Mouse (Mus musculus) MEL (cell line): Measurements from ENCODE around the gene Galns. TPM values are rescaled to one million over a fixed set of nuclear protein-coding genes. Genes with fewer than 3 reads are reported as not detected.

ENCODE experiments used
- DNase-seq: peaks from one replicate; pipeline ENCODE4 v3.0.0; 2011; ENCODE audit warnings: low read depth, low spot score
- H3K27ac ChIP-seq: 2 replicates; pipeline ENCODE4 v1.5.1; 2012; ENCODE audit warnings: low read depth, mild to moderate bottlenecking, control low read depth, low read length, moderate library complexity; ENCODE audit not compliant: control insufficient read depth
- H3K27me3 ChIP-seq, 2 experiments: fragments of 150-350 bp in 1 of 2; sonication (generic) in 1 of 2; 2 replicates each; pipeline ENCODE4 v1.6.1; 2012; ENCODE audit warnings: low read length in 2 of 2, mild to moderate bottlenecking in 2 of 2, improper control_type of control experiment in 1 of 2, moderate library complexity in 1 of 2; ENCODE audit not compliant: insufficient read depth in 2 of 2, control insufficient read depth in 1 of 2
- H3K36me3 ChIP-seq, 2 experiments: 2 replicates each; pipeline ENCODE4 v1.6.1; 2012 to 2014; ENCODE audit warnings: low read length in 2 of 2, improper control_type of control experiment in 1 of 2, inconsistent platforms in 1 of 2, mild to moderate bottlenecking in 1 of 2; ENCODE audit not compliant: insufficient read depth in 2 of 2, control insufficient read depth in 1 of 2
- H3K4me1 ChIP-seq, 2 experiments: fragments of 150-350 bp in 1 of 2; sonication (generic) in 1 of 2; 2 replicates each; pipeline ENCODE4 v1.6.1; 2012; ENCODE audit warnings: low read length in 2 of 2, improper control_type of control experiment in 1 of 2, mild to moderate bottlenecking in 1 of 2; ENCODE audit not compliant: insufficient read depth in 2 of 2, control insufficient read depth in 1 of 2
- H3K4me3 ChIP-seq, 2 experiments: fragments of 150-350 bp in 1 of 2; sonication (generic) in 1 of 2; 2 replicates each; pipeline ENCODE4 v1.5.1; 2012; ENCODE audit warnings: low read depth in 2 of 2, low read length in 2 of 2, mild to moderate bottlenecking in 2 of 2, moderate library complexity in 2 of 2, control low read depth in 1 of 2, improper control_type of control experiment in 1 of 2; ENCODE audit not compliant: control insufficient read depth in 1 of 2, insufficient read depth in 1 of 2
- H3K79me2 ChIP-seq: 2 replicates; pipeline ENCODE4 v1.6.1; 2012; ENCODE audit warnings: mild to moderate bottlenecking, low read length, moderate library complexity; ENCODE audit not compliant: control insufficient read depth, poor library complexity, insufficient read depth
- H3K9ac ChIP-seq: 2 replicates; pipeline ENCODE4 v1.6.1; 2012; ENCODE audit warnings: low read depth, mild to moderate bottlenecking, control low read depth, low read length, moderate library complexity; ENCODE audit not compliant: control insufficient read depth, poor library complexity, severe bottlenecking
- H3K9me3 ChIP-seq: fragments of 150-350 bp; sonication (generic); replicated peaks from 2 replicates; pipeline ENCODE4 v1.6.1; 2012; ENCODE audit warnings: mild to moderate bottlenecking, low read length, improper control_type of control experiment, moderate library complexity; ENCODE audit not compliant: insufficient read depth
- CHD1 ChIP-seq: IDR thresholded peaks from 2 replicates; pipeline ENCODE4 v1.6.1; 2012; ENCODE audit warnings: low read depth, mild to moderate bottlenecking, inconsistent platforms, low read length, improper control_type of control experiment
- CHD2 ChIP-seq: IDR thresholded peaks from 2 replicates; pipeline ENCODE4 v1.6.1; 2011; ENCODE audit warnings: low read length, improper control_type of control experiment
- CTCF ChIP-seq, 3 experiments: IDR thresholded peaks in 2 of 3; conservative IDR thresholded peaks in 1 of 3; 2 replicates each; pipeline ENCODE4 v1.5.1; 2011 to 2012; ENCODE audit warnings: low read length in 3 of 3, low read depth in 2 of 3, mild to moderate bottlenecking in 2 of 3, improper control_type of control experiment in 1 of 3, inconsistent platforms in 1 of 3, mixed read lengths in 1 of 3, moderate library complexity in 1 of 3; ENCODE audit not compliant: control insufficient read depth in 1 of 3, insufficient read depth in 1 of 3, poor library complexity in 1 of 3, severe bottlenecking in 1 of 3
- E2F4 ChIP-seq: IDR thresholded peaks from 2 replicates; pipeline ENCODE4 v1.6.1; 2011; ENCODE audit warnings: low read depth, low read length, improper control_type of control experiment, borderline replicate concordance
- EP300 ChIP-seq, 2 experiments: IDR thresholded peaks; 2 replicates each; pipeline ENCODE4 v1.6.1; 2011; ENCODE audit warnings: improper control_type of control experiment in 2 of 2, low read length in 2 of 2, low read depth in 1 of 2, mild to moderate bottlenecking in 1 of 2
- ETS1 ChIP-seq: IDR thresholded peaks from 2 replicates; pipeline ENCODE4 v1.6.1; 2012; ENCODE audit warnings: low read depth, mild to moderate bottlenecking, inconsistent platforms, low read length, improper control_type of control experiment, moderate library complexity
- GABPA ChIP-seq: IDR thresholded peaks from 2 replicates; pipeline ENCODE4 v1.6.1; 2012; ENCODE audit warnings: low read depth, mild to moderate bottlenecking, inconsistent platforms, low read length, improper control_type of control experiment, moderate library complexity
- HCFC1 ChIP-seq: IDR thresholded peaks from 2 replicates; pipeline ENCODE4 v1.6.1; 2012; ENCODE audit warnings: low read depth, mild to moderate bottlenecking, inconsistent platforms, low read length, improper control_type of control experiment, moderate library complexity
- JUND ChIP-seq: IDR thresholded peaks from 2 replicates; pipeline ENCODE4 v1.6.1; 2011; ENCODE audit warnings: low read depth, mild to moderate bottlenecking, improper control_type of control experiment, low read length
- MAFK ChIP-seq: IDR thresholded peaks from 2 replicates; pipeline ENCODE4 v1.6.1; 2011; ENCODE audit warnings: low read depth, mild to moderate bottlenecking, low read length, improper control_type of control experiment, borderline replicate concordance
- MAX ChIP-seq: IDR thresholded peaks from 2 replicates; pipeline ENCODE4 v1.6.1; 2011; ENCODE audit warnings: low read length, improper control_type of control experiment
- MAZ ChIP-seq: IDR thresholded peaks from 2 replicates; pipeline ENCODE4 v1.6.1; 2012; ENCODE audit warnings: low read depth, mild to moderate bottlenecking, inconsistent platforms, low read length, improper control_type of control experiment
- MYB ChIP-seq: IDR thresholded peaks from 2 replicates; pipeline ENCODE4 v1.6.1; 2011; ENCODE audit warnings: mild to moderate bottlenecking, low read depth, low read length, improper control_type of control experiment
- NELFE ChIP-seq: IDR thresholded peaks from 2 replicates; pipeline ENCODE4 v1.6.1; 2011; ENCODE audit warnings: low read depth, low read length, improper control_type of control experiment
- NRF1 ChIP-seq: IDR thresholded peaks from 2 replicates; pipeline ENCODE4 v1.6.1; 2014; ENCODE audit warnings: low read depth, mild to moderate bottlenecking, inconsistent platforms, low read length, improper control_type of control experiment, moderate library complexity; ENCODE audit not compliant: poor library complexity, insufficient read depth, severe bottlenecking
- POLR2A ChIP-seq, 2 experiments: IDR thresholded peaks; 2 replicates each; pipeline ENCODE4 v1.6.1; 2011 to 2012; ENCODE audit warnings: low read length in 2 of 2, mild to moderate bottlenecking in 2 of 2, control low read depth in 1 of 2, improper control_type of control experiment in 1 of 2, low read depth in 1 of 2, moderate library complexity in 1 of 2; ENCODE audit not compliant: control insufficient read depth in 1 of 2, insufficient read depth in 1 of 2, poor library complexity in 1 of 2
- POLR2AphosphoS2 ChIP-seq: IDR thresholded peaks from 2 replicates; pipeline ENCODE4 v1.6.1; 2011; ENCODE audit warnings: low read length, improper control_type of control experiment
- POLR2AphosphoS5 ChIP-seq: IDR thresholded peaks from 2 replicates; pipeline ENCODE4 v1.6.1; 2012; ENCODE audit warnings: low read depth, borderline replicate concordance, mild to moderate bottlenecking, inconsistent platforms, low read length, moderate library complexity, mixed read lengths
- RAD21 ChIP-seq: IDR thresholded peaks from 2 replicates; pipeline ENCODE4 v1.6.1; 2011; ENCODE audit warnings: mild to moderate bottlenecking, low read depth, low read length, improper control_type of control experiment
- RCOR1 ChIP-seq: IDR thresholded peaks from 2 replicates; pipeline ENCODE4 v1.6.1; 2012; ENCODE audit warnings: low read depth, mild to moderate bottlenecking, inconsistent platforms, low read length, improper control_type of control experiment
- SIN3A ChIP-seq: IDR thresholded peaks from 2 replicates; pipeline ENCODE4 v1.6.1; 2012; ENCODE audit warnings: low read length, improper control_type of control experiment, inconsistent platforms
- SMC3 ChIP-seq: IDR thresholded peaks from 2 replicates; pipeline ENCODE4 v1.6.1; 2011; ENCODE audit warnings: low read depth, low read length, improper control_type of control experiment
- TAL1 ChIP-seq: IDR thresholded peaks from 2 replicates; pipeline ENCODE4 v1.6.1; 2012; ENCODE audit warnings: mild to moderate bottlenecking, inconsistent platforms, low read length, moderate library complexity, mixed read lengths
- TCF12 ChIP-seq: IDR thresholded peaks from 2 replicates; pipeline ENCODE4 v1.6.1; 2014; ENCODE audit warnings: low read depth, mild to moderate bottlenecking, inconsistent platforms, low read length, improper control_type of control experiment, moderate library complexity
- UBTF ChIP-seq: IDR thresholded peaks from 2 replicates; pipeline ENCODE4 v1.6.1; 2012; ENCODE audit warnings: low read depth, mild to moderate bottlenecking, inconsistent platforms, low read length, improper control_type of control experiment, moderate library complexity, borderline replicate concordance; ENCODE audit not compliant: insufficient read depth
- USF1 ChIP-seq: IDR thresholded peaks from 2 replicates; pipeline ENCODE4 v1.6.1; 2014; ENCODE audit warnings: low read depth, mild to moderate bottlenecking, inconsistent platforms, low read length, improper control_type of control experiment, moderate library complexity
- USF2 ChIP-seq, 2 experiments: IDR thresholded peaks; 2 replicates each; pipeline ENCODE4 v1.6.1; 2011 to 2012; ENCODE audit warnings: improper control_type of control experiment in 2 of 2, low read length in 2 of 2, borderline replicate concordance in 1 of 2, inconsistent platforms in 1 of 2, low read depth in 1 of 2, mild to moderate bottlenecking in 1 of 2; ENCODE audit not compliant: insufficient read depth in 1 of 2
- ZC3H11A ChIP-seq: IDR thresholded peaks from 2 replicates; pipeline ENCODE4 v1.6.1; 2012; ENCODE audit warnings: low read depth, mild to moderate bottlenecking, inconsistent platforms, low read length, improper control_type of control experiment
- ZNF384 ChIP-seq: IDR thresholded peaks from 2 replicates; pipeline ENCODE4 v1.6.1; 2012; ENCODE audit warnings: low read depth, mild to moderate bottlenecking, inconsistent platforms, low read length, improper control_type of control experiment
- polyA plus RNA-seq, 2 experiments: library from polyadenylated mRNA; stranded (reverse) in 1 of 2; unstranded in 1 of 2; fragments of >175 nt in 1 of 2; fragments of >200 nt in 1 of 2; gene quantifications; 2 replicates each; pipeline versions ENCODE4 v1.2.1 to v1.2.4; 2012; ENCODE audit warnings: low replicate concordance in 2 of 2, low read depth in 1 of 2; ENCODE audit not compliant: insufficient read length in 2 of 2, insufficient read depth in 1 of 2, missing spikeins in 1 of 2
- total RNA-seq: library from RNA; depleted of rRNA; stranded (reverse); fragments of 300-350 nt; gene quantifications from 2 replicates; pipeline ENCODE4 v1.2.3, GENCODE M21; 2012

Gene Galns
- total and polyA plus RNA-seq, 3 experiments, result 1.7 to 3.0 TPM; not detected in 1

DNA sequence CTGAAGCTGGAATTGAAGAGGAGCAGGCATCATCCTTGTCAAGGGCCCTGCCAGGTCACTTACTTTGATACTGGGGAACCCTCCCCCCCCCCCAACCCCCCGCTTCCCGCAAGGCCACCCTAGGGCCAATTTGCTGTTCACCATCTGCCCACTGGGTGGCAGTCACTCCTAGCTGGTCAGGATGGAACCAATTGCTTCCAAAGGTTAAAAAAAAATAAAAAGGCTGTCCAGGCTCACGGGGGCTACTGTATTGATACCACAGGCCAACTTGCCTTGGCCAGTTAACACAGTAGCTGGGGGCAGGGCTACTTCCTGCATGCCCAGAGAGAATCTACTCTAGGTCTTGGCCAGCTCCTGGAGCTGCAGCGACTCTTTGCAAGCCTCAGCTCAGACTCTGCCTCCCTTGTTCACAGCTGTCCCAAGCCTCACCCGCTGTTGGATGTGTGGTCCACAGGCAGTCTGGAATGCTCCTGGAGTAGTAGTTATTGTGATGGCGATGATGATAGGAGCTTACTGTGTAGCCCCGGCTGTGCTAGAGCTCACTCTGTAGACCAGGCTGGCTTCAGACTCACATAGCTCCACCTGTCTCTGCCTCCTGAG, 6.8 kb upstream of the Galns start:
- no peak overlapping the region for H3K4me3 ChIP-seq
- H3K4me1 ChIP-seq, result peaks cover 8 to 12% of the 10 kb centered on the region in 2 experiments
- no peaks in the 10 kb centered on the region for H3K9me3 ChIP-seq
- no peak overlapping the region for H3K9ac ChIP-seq
- H3K79me2 ChIP-seq, result no peaks in the 10 kb centered on the region
- TF ChIP-seq TAL1 (no peak), CTCF (IDR thresholded peaks at IDR 0.05 in 2 of 3, conservative IDR thresholded peaks at IDR 0.05 in 1 of 3; ENCODE audit: control insufficient read depth in 1 of 3, insufficient read depth in 1 of 3, low read depth in 2 of 3, low read length in 3 of 3, poor library complexity in 1 of 3, severe bottlenecking in 1 of 3) (peak; percentile 39 to 88 (median 74)), SMC3 (peak; percentile 90), MAX (no peak), CHD1 (no peak), USF1 (no peak), GABPA (no peak), NRF1 (no peak), USF2 (IDR thresholded peaks at IDR 0.05; ENCODE audit: borderline replicate concordance in 1 of 2, insufficient read depth in 1 of 2, low read depth in 1 of 2, low read length in 2 of 2) (no peak), TCF12 (0 out of 2 replicates have a peak, but pooled peaks have one; percentile 5), MYB (no peak), POLR2A (IDR thresholded peaks at IDR 0.05; ENCODE audit: control insufficient read depth in 1 of 2, insufficient read depth in 1 of 2, low read depth in 1 of 2, low read length in 2 of 2, poor library complexity in 1 of 2) (no peak), UBTF (no peak), POLR2AphosphoS2 (no peak), RCOR1 (no peak), ETS1 (no peak), ZC3H11A (peak; percentile 92), E2F4 (no peak), MAZ (peak; percentile 69; the same call in 1 of the 2 replicates), ZNF384 (peak; percentile 94), SIN3A (0 out of 2 replicates have a peak, but pooled peaks have one; percentile 25), EP300 (IDR thresholded peaks at IDR 0.05; ENCODE audit: low read depth in 1 of 2, low read length in 2 of 2) (no peak), CHD2 (no peak), JUND (no peak), HCFC1 (no peak), NELFE (0 out of 2 replicates have a peak, but pooled peaks have one; percentile 20), POLR2AphosphoS5 (no peak), RAD21 (peak; percentile 81), MAFK (no peak)
- peak; percentile 75 for DNase-seq
- no peaks in the 10 kb centered on the region for H3K27me3 ChIP-seq
- H3K27ac ChIP-seq, result no peak overlapping the region
- no peaks in the 10 kb centered on the region; a peak in 1 of 4 replicates for H3K36me3 ChIP-seq
